ENCODE assay signal across 17 mouse cellular contexts in genomic region chr6:147310035-147310434, GRCm38 (mm10). TPM values are rescaled to one million over a fixed set of nuclear protein-coding genes. Genes with fewer than 3 reads are reported as not detected.
A peak's percentile ranks its signal among the peaks of the same experiment; 100 is the strongest.
DNase-seq lines count a peak whose midpoint lies in the region; ATAC-seq and TF ChIP-seq lines count a peak whose summit lies in the region.
"Had no signal": no experiment of that assay in that cellular context is flagged by ENCODE, and none has a peak within 500 bp of the region (broad histone marks: within the 10 kb centered on the region; RNA-seq: fewer than 3 reads in every experiment).

No protein-coding gene starts in this region.

- H3K4me2 ChIP-seq in forebrain, postnatal 0 days (ENCODE audit: low read depth): no peak overlapping the region
- no peak overlapping the region for H3K4me2 ChIP-seq in lung, postnatal 0 days (replicated peaks; ENCODE audit: low read depth, low read length)
- H3K4me2 ChIP-seq: forebrain, embryonic 15.5 days; heart, embryonic 15.5 days; hindbrain, embryonic 14.5 days; liver, embryonic 12.5 days had no signal

- TF ChIP-seq EP300 in lung, postnatal 0 days (IDR thresholded peaks at IDR 0.05): no peak

- no peaks in the 10 kb centered on the region for H3K36me3 ChIP-seq in forebrain, postnatal 0 days (ENCODE audit: insufficient read depth)
- no peaks in the 10 kb centered on the region for H3K36me3 ChIP-seq in forebrain, embryonic 10.5 days (replicated peaks)
- no peaks in the 10 kb centered on the region for H3K36me3 ChIP-seq in lung, postnatal 0 days (ENCODE audit: insufficient read depth, low read length)
- H3K36me3 ChIP-seq: forebrain, embryonic 15.5 days; G1E; heart, embryonic 15.5 days; liver, embryonic 12.5 days; midbrain, embryonic 10.5 days had no signal

- no peaks in the 10 kb centered on the region for H3K9me3 ChIP-seq in forebrain, postnatal 0 days (ENCODE audit: low read length)
- no peaks in the 10 kb centered on the region for H3K9me3 ChIP-seq in forebrain, embryonic 10.5 days
- H3K9me3 ChIP-seq in lung, postnatal 0 days (ENCODE audit: low read length): no peaks in the 10 kb centered on the region
- H3K9me3 ChIP-seq: forebrain, embryonic 15.5 days; G1E; heart, embryonic 15.5 days; liver, embryonic 12.5 days; midbrain, embryonic 10.5 days had no signal

- 72% methylated on average over 4 of the region's 4 CpGs for WGBS in forebrain, postnatal 0 days
- 91% methylated on average over 4 of the region's 4 CpGs for WGBS in forebrain, embryonic 10.5 days
- WGBS in lung, postnatal 0 days: 82% methylated on average over 4 of the region's 4 CpGs

- H3K9ac ChIP-seq in forebrain, postnatal 0 days: no peak overlapping the region
- H3K9ac ChIP-seq in lung, postnatal 0 days (replicated peaks; ENCODE audit: low read depth): no peak overlapping the region
- H3K9ac ChIP-seq: forebrain, embryonic 15.5 days; heart, embryonic 15.5 days; hindbrain, embryonic 14.5 days; liver, embryonic 12.5 days had no signal

- no peak overlapping the region for H3K27ac ChIP-seq in forebrain, postnatal 0 days (ENCODE audit: low read depth, low read length)
- H3K27ac ChIP-seq in forebrain, embryonic 10.5 days: no peak overlapping the region
- H3K27ac ChIP-seq in lung, postnatal 0 days (ENCODE audit: low read length): no peak overlapping the region
- H3K27ac ChIP-seq: forebrain, embryonic 15.5 days; heart, embryonic 15.5 days; hindbrain, embryonic 14.5 days; liver, embryonic 12.5 days; midbrain, embryonic 10.5 days; stomach, postnatal 0 days had no signal

- TF ChIP-seq CTCF in forebrain, postnatal 0 days (IDR thresholded peaks at IDR 0.05; ENCODE audit: low read depth): no peak
- no peak for TF ChIP-seq CTCF in lung, postnatal 0 days (IDR thresholded peaks at IDR 0.05)

- peak; percentile 11 for DNase-seq in forebrain, postnatal 0 days
- no peak for DNase-seq in forebrain, embryonic 10.5 days (ENCODE audit: extremely low spot score, low spot score)
- DNase-seq in lung, postnatal 10 days: peak; percentile 15
- no peak for DNase-seq in lung, postnatal 0 days (ENCODE audit: low spot score)
- DNase-seq in gastrocnemius, adult 8-10 months (ENCODE audit: low spot score in 2 of 2): peak; percentile 78 to 86
- no peak for DNase-seq in right cerebral cortex, postnatal 36 days (ENCODE audit: low spot score in 2 of 2)
- DNase-seq: kidney, adult 11 months; kidney, postnatal 14 days; thymus, postnatal 25 days had no signal

- H3K27me3 ChIP-seq in forebrain, postnatal 0 days (ENCODE audit: insufficient read depth, low read length): no peaks in the 10 kb centered on the region
- no peaks in the 10 kb centered on the region for H3K27me3 ChIP-seq in forebrain, embryonic 10.5 days (ENCODE audit: poor library complexity, severe bottlenecking)
- no peaks in the 10 kb centered on the region for H3K27me3 ChIP-seq in lung, postnatal 0 days (replicated peaks; ENCODE audit: insufficient read depth, low read length)
- H3K27me3 ChIP-seq: forebrain, embryonic 15.5 days; heart, embryonic 15.5 days; liver, embryonic 12.5 days had no signal

- no peak overlapping the region for H3K4me3 ChIP-seq in forebrain, postnatal 0 days (ENCODE audit: low read depth, low read length)
- no peak overlapping the region for H3K4me3 ChIP-seq in forebrain, embryonic 10.5 days
- H3K4me3 ChIP-seq in lung, postnatal 0 days (ENCODE audit: low read depth, low read length): no peak overlapping the region
- H3K4me3 ChIP-seq: forebrain, embryonic 15.5 days; heart, embryonic 15.5 days; liver, embryonic 12.5 days; midbrain, embryonic 10.5 days had no signal

- ATAC-seq in forebrain, postnatal 0 days: 0 out of 2 replicates have a peak, but pooled peaks have one; percentile 20
- ATAC-seq in lung, postnatal 0 days: no peak
- no peak for ATAC-seq in CD4-positive, CD25-positive, alpha-beta regulatory T cell, adult 4 months
- ATAC-seq: forebrain, embryonic 15.5 days; liver, embryonic 12.5 days had no signal

- H3K4me1 ChIP-seq in forebrain, postnatal 0 days (ENCODE audit: insufficient read depth): no peaks in the 10 kb centered on the region
- no peaks in the 10 kb centered on the region for H3K4me1 ChIP-seq in forebrain, embryonic 10.5 days
- no peaks in the 10 kb centered on the region for H3K4me1 ChIP-seq in lung, postnatal 0 days (ENCODE audit: insufficient read depth, low read depth, low read length)
- H3K4me1 ChIP-seq: forebrain, embryonic 15.5 days; heart, embryonic 15.5 days; liver, embryonic 12.5 days; midbrain, embryonic 10.5 days had no signal

RNA-seq across cellular contexts. Expression of gene Pthlh, which starts 46.1 kb away (rescaled TPM):
- 0.86 and 0.92 TPM in 2 replicates for total RNA-seq in forebrain, postnatal 0 days (2014; rRNA removed)
- 1.4 and 2.9 TPM in 2 replicates for polyA plus RNA-seq in forebrain, postnatal 0 days (2015; fragmentation: Nextera tagmentation; extraction: Ambion mirVana)
- polyA plus RNA-seq in forebrain, embryonic 10.5 days (2016; fragmentation: Nextera tagmentation; extraction: Ambion mirVana): 1.7 and 2.3 TPM in 2 replicates
- 1.2 and 1.5 TPM in 2 replicates for polyA plus RNA-seq in lung, postnatal 0 days (2015; fragmentation: Nextera tagmentation; extraction: Ambion mirVana)
- 1 to 10 TPM in 2 of 4 experiments, under 1 TPM in 2; 0.40 to 3.4 (median 1.2) TPM for total RNA-seq in gastrocnemius, adult 8-10 months (2022)
- polyA plus RNA-seq in CD4-positive, CD25-positive, alpha-beta regulatory T cell, adult 4 months (2017; shearing (Covaris generic)): not detected
- total RNA-seq: G1E had no signal
- polyA plus RNA-seq: G1E had no signal

Comparison
In these comparisons a context has a peak if more than half of its experiments do, and no peak if none do; other contexts are left out.
1. DNase-seq: peak in forebrain, postnatal 0 days (single experiment), lung, postnatal 10 days (single experiment) and gastrocnemius, adult 8-10 months (2 of 2); none in forebrain, embryonic 10.5 days (single experiment), lung, postnatal 0 days (single experiment) and right cerebral cortex, postnatal 36 days (0 of 2).